Mouse (Mus musculus): ENCODE results near the gene Sirt7. TPM values are rescaled to one million over a fixed set of nuclear protein-coding genes. Genes with fewer than 3 reads are reported as not detected.

Sirt7 gene
- total RNA-seq, 1 experiment: 29.4 TPM

- H3K4me3 ChIP-seq (ENCODE audit: insufficient read depth in 1 of 2, low read depth in 1 of 2, low read length in 2 of 2, poor library complexity in 1 of 2, severe bottlenecking in 1 of 2): no peak overlapping the region
- TF ChIP-seq HCFC1 (IDR thresholded peaks at IDR 0.05; ENCODE audit: borderline replicate concordance, insufficient read depth, low read length) (no peak), ZNF384 (IDR thresholded peaks at IDR 0.05; ENCODE audit: low read depth, low read length) (no peak), CHD2 (IDR thresholded peaks at IDR 0.05; ENCODE audit: low read depth, low read length) (no peak), ZC3H11A (IDR thresholded peaks at IDR 0.05; ENCODE audit: borderline replicate concordance, low read depth, low read length) (no peak), MAFK (IDR thresholded peaks at IDR 0.05; ENCODE audit: insufficient read depth, low read depth, low read length) (no peak)
- in situ Hi-C loops (cut with MboI; ENCODE audit: low sequenced_read_pairs in 2 of 2, unreplicated experiment in 2 of 2): no loop called here
- H3K27ac ChIP-seq (ENCODE audit: insufficient read depth, low read depth, low read length, poor library complexity, severe bottlenecking): no peak overlapping the region
- H3K9me3 ChIP-seq (ENCODE audit: control insufficient read depth, insufficient read depth, low read depth, low read length): no peaks in the 10 kb centered on the region
- no peak overlapping the region for H3K9ac ChIP-seq (ENCODE audit: insufficient read depth, low read depth, low read length, poor library complexity, severe bottlenecking)
- DNase-seq (ENCODE audit: low read depth, low spot score): no peak
- peaks cover 41% of the 10 kb centered on the region for H3K36me3 ChIP-seq (ENCODE audit: control insufficient read depth, insufficient read depth, low read length, poor library complexity, severe bottlenecking)
- peaks cover 0 to 24% of the 10 kb centered on the region in 2 experiments; a peak in 3 of 4 replicates for H3K4me1 ChIP-seq (ENCODE audit: control insufficient read depth in 2 of 2, insufficient read depth in 2 of 2, low read length in 2 of 2, poor library complexity in 1 of 2)
Measured at GRCm38 (mm10) chr11:120609250-120609649, 15.8 kb downstream of the Sirt7 start.

GRCm38 (mm10) chr11:120608241-120609034 is 16.6 kb downstream of the Sirt7 start, which contains the start of gene Npb:
Gene Npb (plus strand): TSS chr11:120608477.
- Histone ChIP-seq H3K4me1 (ENCODE audit: control insufficient read depth in 2 of 2, insufficient read depth in 2 of 2, low read length in 2 of 2, poor library complexity in 1 of 2) (peaks cover 0 to 21% of the 10 kb centered on the region in 2 experiments; a peak in 3 of 4 replicates), H3K4me3 (ENCODE audit: insufficient read depth in 1 of 2, low read depth in 1 of 2, low read length in 2 of 2, poor library complexity in 1 of 2, severe bottlenecking in 1 of 2) (peak within 1 kb of the TSS; percentile 57 to 60), H3K27ac (ENCODE audit: insufficient read depth, low read depth, low read length, poor library complexity, severe bottlenecking) (no peak within 1 kb of the TSS), H3K9ac (ENCODE audit: insufficient read depth, low read depth, low read length, poor library complexity, severe bottlenecking) (peak within 1 kb of the TSS; percentile 54; the same call in 1 of the 2 replicates), H3K9me3 (ENCODE audit: control insufficient read depth, insufficient read depth, low read depth, low read length) (no peaks in the 10 kb centered on the region), H3K36me3 (ENCODE audit: control insufficient read depth, insufficient read depth, low read length, poor library complexity, severe bottlenecking) (peaks cover 39% of the 10 kb centered on the region)
- in situ Hi-C loops (cut with MboI; ENCODE audit: low sequenced_read_pairs in 2 of 2, unreplicated experiment in 2 of 2): no loop called here
- TF ChIP-seq ZC3H11A (IDR thresholded peaks at IDR 0.05; ENCODE audit: borderline replicate concordance, low read depth, low read length): no peak
- TF ChIP-seq CHD2 (IDR thresholded peaks at IDR 0.05; ENCODE audit: low read depth, low read length): no peak
- TF ChIP-seq HCFC1 (IDR thresholded peaks at IDR 0.05; ENCODE audit: borderline replicate concordance, insufficient read depth, low read length): no peak
- TF ChIP-seq MAFK (IDR thresholded peaks at IDR 0.05; ENCODE audit: insufficient read depth, low read depth, low read length): no peak
- no peak for TF ChIP-seq ZNF384 (IDR thresholded peaks at IDR 0.05; ENCODE audit: low read depth, low read length)
- no peak for DNase-seq (ENCODE audit: low read depth, low spot score)

DNA sequence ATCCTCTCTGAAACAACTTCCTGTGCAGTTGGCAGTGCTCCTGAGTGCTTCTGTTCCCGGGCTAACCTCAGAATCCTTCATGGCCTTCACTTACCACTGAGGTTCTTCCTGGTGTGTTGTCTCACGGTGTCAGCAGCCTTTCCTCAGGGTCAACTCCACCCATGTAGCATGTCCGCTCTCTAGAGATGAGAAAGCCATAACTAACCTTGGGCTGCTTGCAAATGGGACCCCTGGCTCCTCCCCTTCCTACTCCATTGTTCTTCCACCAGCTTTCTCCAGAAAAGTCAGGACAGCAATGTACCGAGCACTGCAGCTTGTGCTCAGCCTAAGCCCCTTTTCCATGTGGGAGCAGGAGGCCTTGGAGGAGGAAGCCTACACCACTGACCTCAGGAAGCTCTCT is 18.3 kb downstream of the Sirt7 start:
- Histone ChIP-seq H3K36me3 (ENCODE audit: control insufficient read depth, insufficient read depth, low read length, poor library complexity, severe bottlenecking) (peaks cover 35% of the 10 kb centered on the region), H3K27ac (ENCODE audit: insufficient read depth, low read depth, low read length, poor library complexity, severe bottlenecking) (no peak overlapping the region), H3K9me3 (ENCODE audit: control insufficient read depth, insufficient read depth, low read depth, low read length) (no peaks in the 10 kb centered on the region), H3K9ac (ENCODE audit: insufficient read depth, low read depth, low read length, poor library complexity, severe bottlenecking) (no peak overlapping the region), H3K4me3 (ENCODE audit: insufficient read depth in 1 of 2, low read depth in 1 of 2, low read length in 2 of 2, poor library complexity in 1 of 2, severe bottlenecking in 1 of 2) (no peak overlapping the region), H3K4me1 (ENCODE audit: control insufficient read depth in 2 of 2, insufficient read depth in 2 of 2, low read length in 2 of 2, poor library complexity in 1 of 2) (peaks cover 0 to 21% of the 10 kb centered on the region in 2 experiments; a peak in 3 of 4 replicates)
- in situ Hi-C loops (cut with MboI; ENCODE audit: low sequenced_read_pairs in 2 of 2, unreplicated experiment in 2 of 2): no loop called here
- TF ChIP-seq CHD2 (IDR thresholded peaks at IDR 0.05; ENCODE audit: low read depth, low read length): no peak
- no peak for TF ChIP-seq MAFK (IDR thresholded peaks at IDR 0.05; ENCODE audit: insufficient read depth, low read depth, low read length)
- no peak for TF ChIP-seq ZNF384 (IDR thresholded peaks at IDR 0.05; ENCODE audit: low read depth, low read length)
- no peak for TF ChIP-seq ZC3H11A (IDR thresholded peaks at IDR 0.05; ENCODE audit: borderline replicate concordance, low read depth, low read length)
- no peak for TF ChIP-seq HCFC1 (IDR thresholded peaks at IDR 0.05; ENCODE audit: borderline replicate concordance, insufficient read depth, low read length)
- DNase-seq (ENCODE audit: low read depth, low spot score): no peak

DNA sequence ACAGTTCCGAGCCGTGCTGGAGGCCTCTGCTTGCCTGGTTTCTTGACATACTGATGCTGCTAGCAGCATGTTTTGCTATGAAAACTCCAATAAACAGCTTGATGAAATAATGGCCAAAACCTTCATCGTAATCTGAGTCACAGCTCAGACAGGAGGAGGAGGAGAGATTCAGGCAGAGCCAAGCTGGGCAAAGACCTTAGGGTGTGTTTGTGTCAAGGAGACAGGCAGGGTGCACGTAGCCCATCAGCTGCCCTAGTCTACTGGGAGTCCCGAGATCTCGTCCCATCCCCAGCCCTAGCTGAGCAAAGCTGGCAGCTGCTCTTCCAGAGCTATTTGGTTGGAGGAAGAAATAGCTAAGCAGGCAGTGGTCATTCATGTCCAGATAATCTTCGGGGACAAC is 19.4 kb downstream of the Sirt7 start:
- no peak for TF ChIP-seq ZNF384 (IDR thresholded peaks at IDR 0.05; ENCODE audit: low read depth, low read length)
- no peak for TF ChIP-seq MAFK (IDR thresholded peaks at IDR 0.05; ENCODE audit: insufficient read depth, low read depth, low read length)
- no peak for TF ChIP-seq ZC3H11A (IDR thresholded peaks at IDR 0.05; ENCODE audit: borderline replicate concordance, low read depth, low read length)
- TF ChIP-seq HCFC1 (IDR thresholded peaks at IDR 0.05; ENCODE audit: borderline replicate concordance, insufficient read depth, low read length): no peak
- TF ChIP-seq CHD2 (IDR thresholded peaks at IDR 0.05; ENCODE audit: low read depth, low read length): no peak
- H3K4me3 ChIP-seq (ENCODE audit: insufficient read depth in 1 of 2, low read depth in 1 of 2, low read length in 2 of 2, poor library complexity in 1 of 2, severe bottlenecking in 1 of 2): no peak overlapping the region
- H3K4me1 ChIP-seq (ENCODE audit: control insufficient read depth in 2 of 2, insufficient read depth in 2 of 2, low read length in 2 of 2, poor library complexity in 1 of 2): peaks cover 0 to 21% of the 10 kb centered on the region in 2 experiments; a peak in 3 of 4 replicates
- peaks cover 25% of the 10 kb centered on the region for H3K36me3 ChIP-seq (ENCODE audit: control insufficient read depth, insufficient read depth, low read length, poor library complexity, severe bottlenecking)
- no peaks in the 10 kb centered on the region for H3K9me3 ChIP-seq (ENCODE audit: control insufficient read depth, insufficient read depth, low read depth, low read length)
- H3K9ac ChIP-seq (ENCODE audit: insufficient read depth, low read depth, low read length, poor library complexity, severe bottlenecking): no peak overlapping the region
- no peak overlapping the region for H3K27ac ChIP-seq (ENCODE audit: insufficient read depth, low read depth, low read length, poor library complexity, severe bottlenecking)
- no peak for DNase-seq (ENCODE audit: low read depth, low spot score)
- in situ Hi-C loops (cut with MboI; ENCODE audit: low sequenced_read_pairs in 2 of 2, unreplicated experiment in 2 of 2): no loop called here
